Mouse (Mus musculus) effector memory CD4-positive, alpha-beta T cell, adult 7 months (primary cell): Measurements from ENCODE around the gene Tmem116. TPM values are rescaled to one million over a fixed set of nuclear protein-coding genes. Genes with fewer than 3 reads are reported as not detected.

ENCODE experiments used
- polyA plus RNA-seq: library from polyadenylated mRNA; unstranded; fragments of 100-300 nt; shearing (Covaris generic); gene quantifications from one replicate; pipeline ENCODE4 v1.2.1, GENCODE M21; 2017

The Tmem116 gene
- 1.2 TPM for polyA plus RNA-seq

DNA sequence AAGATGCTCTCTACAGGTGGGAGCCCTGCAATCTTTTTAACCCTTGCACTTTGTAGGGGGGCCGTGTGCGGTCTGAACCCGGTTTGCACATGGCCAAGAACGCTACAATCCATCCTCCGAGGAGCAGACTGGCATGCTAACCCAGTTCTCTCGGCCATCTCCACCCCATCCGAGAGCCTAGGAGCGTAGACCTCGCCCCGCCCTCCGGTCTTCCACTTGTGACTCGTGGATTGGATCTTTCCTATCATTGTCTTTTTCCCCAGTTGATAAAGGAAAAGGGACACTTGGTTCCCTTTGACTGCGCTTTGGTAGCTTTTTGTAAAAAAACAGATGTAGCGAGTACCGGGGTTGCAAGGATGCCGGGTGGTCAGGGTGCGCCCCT is at the start of gene Tmem116:
Gene Tmem116, plus strand, starts transcription at position 250 of the 382 bp plus-strand sequence.

DNA sequence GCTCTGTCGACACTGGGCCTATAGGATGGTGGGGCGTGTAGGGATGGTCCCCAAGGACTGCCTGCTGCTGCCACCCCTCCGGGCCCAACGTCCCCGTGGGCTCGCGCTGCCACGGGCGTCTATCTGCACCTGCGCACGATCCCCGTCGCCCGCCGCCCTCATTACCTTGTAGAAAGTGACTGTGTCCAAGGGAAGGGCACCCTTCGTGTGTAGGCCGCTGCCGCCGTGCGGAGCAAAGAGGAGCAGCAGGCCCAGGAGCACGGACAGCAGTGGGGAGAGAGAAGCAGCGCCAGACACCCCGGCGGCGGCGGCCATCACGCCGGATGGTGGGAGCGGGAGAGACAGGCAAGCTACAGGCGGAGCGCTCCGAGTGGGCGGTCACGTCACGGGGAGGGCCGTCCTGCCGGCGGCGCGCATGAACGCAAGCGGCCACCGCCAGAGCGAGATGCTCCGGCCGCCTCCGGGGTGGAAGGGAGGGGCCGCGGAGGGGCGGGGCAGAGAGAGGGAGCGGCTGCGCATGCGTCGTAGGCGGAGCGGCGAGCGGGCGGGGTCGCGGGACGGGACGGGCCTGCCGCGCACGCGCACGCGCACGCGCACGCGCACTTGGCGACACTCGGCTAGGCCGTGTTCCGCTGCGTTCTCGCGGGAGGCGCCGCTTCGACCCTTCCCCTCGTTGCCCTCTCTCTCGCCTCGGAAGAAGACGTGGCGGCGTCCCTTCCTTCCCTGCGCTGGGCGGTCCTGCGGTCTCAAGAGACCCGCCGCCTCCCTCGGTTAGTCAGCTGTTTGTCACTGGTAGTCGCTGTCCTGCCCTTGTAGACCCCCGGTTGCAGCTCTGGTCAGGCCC is 555 bp downstream of the Tmem116 start, which contains the start of gene Erp29:
Gene Erp29, minus strand, starts transcription at position 481 of the 844 bp plus-strand sequence.

GRCm38 (mm10) chr5:121503231-121503630 is 51.5 kb downstream of the Tmem116 start, which contains the start of gene Adam1b:
Gene Adam1b (minus strand): TSS chr5:121503435.

DNA sequence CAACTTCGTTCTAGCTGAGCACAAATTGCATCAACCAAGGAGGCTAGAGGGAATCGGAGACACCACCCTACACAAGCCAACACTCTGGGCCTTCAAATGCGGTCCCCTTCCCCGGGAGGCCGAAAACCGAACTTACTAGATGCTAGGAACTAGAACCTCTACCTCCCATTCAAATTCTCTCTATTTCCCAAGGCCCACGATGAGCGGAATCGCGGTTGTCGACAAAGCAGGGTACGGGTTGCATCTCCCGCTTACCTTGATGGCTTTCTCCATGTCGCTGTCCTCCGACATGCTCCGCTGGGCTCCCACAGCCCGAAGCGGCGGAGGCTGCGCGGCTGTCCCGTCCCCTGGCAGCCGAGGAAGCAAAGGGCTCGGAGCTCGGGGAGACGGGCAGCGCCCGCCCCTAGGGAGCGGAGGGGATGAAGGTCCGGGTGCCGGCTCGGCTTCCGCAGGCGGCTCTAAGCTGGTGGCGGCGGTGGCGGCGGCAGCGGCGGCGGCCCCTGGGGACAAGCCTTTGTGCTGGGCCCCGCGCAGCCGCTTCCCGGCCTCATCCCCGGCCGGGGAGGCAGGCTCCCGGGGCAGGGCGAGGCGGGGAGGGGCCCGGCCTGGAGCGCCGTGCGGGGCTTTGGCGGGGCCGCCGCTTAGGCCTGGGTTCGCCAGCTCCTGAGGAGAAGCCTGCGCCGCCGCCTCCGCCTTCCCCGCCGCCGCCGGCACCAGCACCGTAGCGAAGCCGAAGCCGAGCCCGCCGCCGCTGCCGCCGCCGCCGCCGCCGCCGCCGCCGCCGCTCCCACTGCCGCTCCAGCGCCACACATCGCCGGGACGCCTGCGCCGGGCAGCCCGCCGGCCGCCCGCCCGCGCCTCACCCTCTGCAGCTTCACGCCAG is 93.5 kb downstream of the Tmem116 start, which contains the start of the genes Adam1a and Gm42878:
Gene Adam1a, minus strand, starts transcription at position 573 of the 883 bp plus-strand sequence.
Gene Gm42878, minus strand, starts transcription at position 573 of the 883 bp plus-strand sequence.

DNA sequence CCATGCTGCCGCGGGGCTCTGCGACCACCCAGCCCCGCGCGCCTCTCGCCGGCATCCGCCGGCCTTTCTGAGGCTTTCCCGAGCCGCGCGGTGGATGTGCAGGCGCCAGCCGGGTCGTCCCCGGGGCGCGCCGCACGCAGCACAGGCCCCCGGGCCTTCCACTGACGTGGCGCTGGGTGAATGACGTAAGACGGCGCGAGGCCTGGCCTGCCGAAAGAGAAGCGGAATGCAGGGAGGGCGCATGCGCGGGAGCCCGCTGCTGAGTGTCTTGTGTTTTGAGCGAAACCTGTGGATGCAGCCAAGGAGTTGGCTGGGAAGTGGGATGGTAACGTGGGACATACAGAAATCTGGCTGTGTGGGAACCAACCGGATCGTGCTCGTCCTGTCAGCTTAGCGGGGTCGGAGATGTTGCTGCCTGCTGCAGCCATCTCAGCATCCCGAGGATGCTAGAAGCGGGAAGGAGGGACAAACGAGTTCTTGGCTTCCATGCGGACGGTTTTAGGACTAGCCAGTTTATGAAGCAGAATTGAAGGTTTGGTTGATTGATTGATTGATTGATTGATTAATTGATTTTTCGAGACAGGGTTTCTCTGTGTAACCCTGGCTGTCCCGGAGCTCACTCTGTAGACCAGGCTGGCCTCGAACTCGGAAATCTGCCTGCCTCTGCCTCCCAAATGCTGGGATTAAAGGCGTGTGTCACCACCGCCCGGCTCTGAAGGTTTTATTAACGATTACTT is 94.3 kb downstream of the Tmem116 start, which contains the start of gene Mapkapk5:
Gene Mapkapk5, minus strand, starts transcription at position 113 of the 737 bp plus-strand sequence.

Other genes starting within 250 kb of the Tmem116 start
- gene Rpl6, start 247.4 kb upstream of the Tmem116 start, polyA plus RNA-seq = 771 TPM
- 6.5 TPM for gene Hectd4, start 231.7 kb upstream of the Tmem116 start, polyA plus RNA-seq
- gene Trafd1, start 66.3 kb upstream of the Tmem116 start, polyA plus RNA-seq = 70.0 TPM
- 31.0 TPM for gene Naa25, start 54.0 kb upstream of the Tmem116 start, polyA plus RNA-seq
- 36.9 TPM for gene Erp29, start 613 bp downstream of the Tmem116 start, polyA plus RNA-seq
- not detected for gene Adam1b, start 51.5 kb downstream of the Tmem116 start, polyA plus RNA-seq
- gene Adam1a, start 93.6 kb downstream of the Tmem116 start, polyA plus RNA-seq = 0.45 TPM
- gene Gm42878, start 93.6 kb downstream of the Tmem116 start, polyA plus RNA-seq = not detected
- 64.0 TPM for gene Mapkapk5, start 94.0 kb downstream of the Tmem116 start, polyA plus RNA-seq
- gene Aldh2, start 141.9 kb downstream of the Tmem116 start, polyA plus RNA-seq = 2.4 TPM
- 1.7 TPM for gene Acad12, start 167.0 kb downstream of the Tmem116 start, polyA plus RNA-seq
- 4.2 TPM for gene Acad10, start 208.6 kb downstream of the Tmem116 start, polyA plus RNA-seq
- 100.0 TPM for gene Brap, start 208.7 kb downstream of the Tmem116 start, polyA plus RNA-seq